Mouse (Mus musculus) kidney, adult 2 months (tissue): ENCODE results near the gene Psip1.

Source experiments
- CTCF ChIP-seq: fragments of 200-500 bp; conservative IDR thresholded peaks from 2 replicates; pipeline ENCODE4 v1.5.1; 2011; ENCODE audit warnings: low read depth, mild to moderate bottlenecking, control low read depth, low read length, moderate library complexity, mixed read lengths; ENCODE audit not compliant: insufficient read depth, insufficient read length
- POLR2A ChIP-seq: fragments of 200-500 bp; IDR thresholded peaks from one replicate; pipeline ENCODE4 v1.6.1; 2011; ENCODE audit warnings: low read depth, low read length, control low read depth

DNA sequence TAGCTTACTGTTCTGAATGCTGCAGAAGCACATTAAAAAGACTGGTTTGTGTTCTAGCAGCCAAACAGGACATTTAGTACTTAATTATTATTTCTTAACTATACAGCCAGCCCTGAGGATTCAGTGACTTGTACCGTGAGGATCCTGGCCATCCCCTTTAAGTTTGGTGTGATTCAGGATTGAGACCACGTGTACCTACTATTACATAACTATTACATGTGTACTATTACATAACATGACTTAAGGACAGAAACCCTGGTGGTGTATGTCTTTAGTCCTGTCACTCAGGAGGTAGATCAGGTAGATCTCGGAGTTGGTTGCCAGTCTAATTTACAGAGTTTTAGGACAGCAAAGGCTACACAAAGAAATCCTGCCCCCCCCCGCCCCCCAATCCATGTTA, 45.2 kb downstream of the Psip1 start:
- TF ChIP-seq CTCF (no peak), POLR2A (no peak)
